Mouse (Mus musculus) olfactory bulb, adult 2 months (tissue): ENCODE measurements at regions not wholly inside any gene's neighbourhood (a gene's known extent, or its start where the extent isn't known, plus 50 kb on each side); places are given as distances from the start of the nearest gene placed in this dataset.

Experiments used
- CTCF ChIP-seq: fragments of 200-500 bp; IDR thresholded peaks from 2 replicates; pipeline ENCODE4 v1.5.1; 2012; ENCODE audit warnings: low read depth, mild to moderate bottlenecking, low read length, moderate library complexity; ENCODE audit not compliant: insufficient read depth
- POLR2A ChIP-seq: fragments of 200-500 bp; IDR thresholded peaks from 2 replicates; pipeline ENCODE4 v1.6.1; 2012; ENCODE audit warnings: mild to moderate bottlenecking, low read depth, low read length, moderate library complexity; ENCODE audit not compliant: insufficient read depth

GRCm38 (mm10) chr8:93668306-93668705, 132.7 kb upstream of the Ces5a start:
- TF ChIP-seq POLR2A (no peak), CTCF (no peak)
